Mouse (Mus musculus) T-helper 1 cell (primary cell): ENCODE data around the gene Dact1.

Source experiments
- in situ Hi-C: fragments of 300-600 bp; cut with MboI, MseI; formaldehyde crosslinking; loops from one replicate; pipeline ENCODE4 v1.15.1; 2025; ENCODE audit warnings: high pct_unique_total_duplicates

Dact1 gene

DNA sequence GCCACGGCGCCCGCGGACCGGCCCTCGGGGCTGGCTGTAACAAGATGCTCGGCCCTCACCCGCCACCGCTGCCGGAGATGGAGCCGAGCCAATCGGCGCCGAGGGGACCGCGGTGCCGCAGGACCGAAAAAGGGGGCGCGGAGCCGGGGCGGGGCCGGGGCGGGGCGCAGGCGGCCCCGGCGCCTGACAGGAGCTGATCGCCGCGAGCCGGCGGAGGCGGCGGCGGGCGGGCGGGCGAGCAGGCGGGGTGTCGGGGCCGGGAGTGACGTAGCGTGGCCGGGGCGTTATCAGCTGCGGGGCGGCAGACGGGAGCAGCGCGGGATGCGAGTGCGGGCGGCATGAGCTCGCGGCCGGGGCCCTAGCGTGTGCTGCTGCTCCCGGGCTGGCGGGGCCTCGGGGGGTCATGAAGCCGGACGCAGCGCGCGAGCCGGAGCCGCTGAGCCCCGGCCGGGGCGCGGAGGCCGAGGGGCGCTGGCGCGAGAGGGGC, at the start of gene Dact1:
Gene Dact1, plus strand, starts transcription at position 304 of the 487 bp plus-strand sequence.
- in situ Hi-C loops, result loop anchor here (10.0 kb wide), 1 partner anchor 1145 kb away; no protein-coding TSS in a partner anchor

DNA sequence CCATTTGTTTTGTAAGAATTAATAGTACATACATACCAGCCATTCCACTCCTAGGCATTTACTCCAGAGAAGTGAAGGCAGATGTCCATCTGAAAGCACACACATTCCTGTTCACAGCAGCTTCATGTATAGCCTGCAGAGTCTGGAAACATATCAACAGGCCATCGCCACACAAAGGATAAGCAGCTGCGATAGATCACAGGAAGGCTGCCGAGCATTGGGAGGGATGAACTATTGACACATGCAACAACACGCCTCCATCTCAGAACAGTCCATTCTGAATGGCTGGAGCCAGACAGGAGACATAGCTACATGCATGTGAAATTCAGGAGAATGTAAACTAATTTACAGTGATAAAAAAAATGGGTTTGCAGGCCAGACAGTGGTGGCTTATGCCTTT, 45.5 kb upstream of the Dact1 start:
- in situ Hi-C loops, result no loop called here

DNA sequence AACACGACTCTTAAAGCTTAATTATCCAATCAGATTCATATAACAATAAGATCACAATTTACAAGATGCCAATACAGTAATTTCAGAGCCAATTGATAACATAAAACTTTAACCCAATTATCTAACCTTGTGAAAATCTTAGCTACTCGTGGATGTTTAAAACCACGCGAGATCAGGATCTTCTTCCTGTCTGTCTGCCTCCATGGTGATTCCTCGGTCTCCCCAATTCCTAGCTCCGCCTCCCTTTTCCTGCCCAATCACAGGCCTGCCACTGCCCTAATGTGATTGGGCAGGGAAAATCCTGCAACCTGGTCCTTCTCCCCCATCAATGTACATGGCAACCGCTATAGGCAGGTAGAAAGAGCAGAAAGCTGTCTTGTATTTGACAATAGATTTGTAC, 40.3 kb upstream of the Dact1 start:
- in situ Hi-C loops, result no loop called here

DNA sequence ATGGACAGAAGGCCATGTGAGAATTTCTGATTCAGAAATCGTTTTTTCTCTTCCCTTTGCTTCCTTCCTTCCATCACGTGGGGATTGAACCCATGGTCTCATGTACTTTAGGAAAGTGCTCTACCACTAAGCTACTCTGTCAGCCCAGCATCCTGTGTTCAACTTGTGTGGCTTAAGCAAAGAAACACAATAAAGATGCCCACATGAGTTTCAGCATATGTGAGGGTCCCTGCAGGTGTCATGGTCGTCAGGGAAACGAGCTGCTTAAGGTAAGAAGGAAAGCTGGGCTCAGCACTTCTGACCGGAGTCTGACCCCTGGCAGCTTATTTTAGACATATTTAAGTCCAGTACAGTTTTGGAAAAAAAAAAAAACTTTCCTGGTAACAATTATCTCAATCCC, 38.6 kb upstream of the Dact1 start:
- in situ Hi-C loops, result no loop called here

DNA sequence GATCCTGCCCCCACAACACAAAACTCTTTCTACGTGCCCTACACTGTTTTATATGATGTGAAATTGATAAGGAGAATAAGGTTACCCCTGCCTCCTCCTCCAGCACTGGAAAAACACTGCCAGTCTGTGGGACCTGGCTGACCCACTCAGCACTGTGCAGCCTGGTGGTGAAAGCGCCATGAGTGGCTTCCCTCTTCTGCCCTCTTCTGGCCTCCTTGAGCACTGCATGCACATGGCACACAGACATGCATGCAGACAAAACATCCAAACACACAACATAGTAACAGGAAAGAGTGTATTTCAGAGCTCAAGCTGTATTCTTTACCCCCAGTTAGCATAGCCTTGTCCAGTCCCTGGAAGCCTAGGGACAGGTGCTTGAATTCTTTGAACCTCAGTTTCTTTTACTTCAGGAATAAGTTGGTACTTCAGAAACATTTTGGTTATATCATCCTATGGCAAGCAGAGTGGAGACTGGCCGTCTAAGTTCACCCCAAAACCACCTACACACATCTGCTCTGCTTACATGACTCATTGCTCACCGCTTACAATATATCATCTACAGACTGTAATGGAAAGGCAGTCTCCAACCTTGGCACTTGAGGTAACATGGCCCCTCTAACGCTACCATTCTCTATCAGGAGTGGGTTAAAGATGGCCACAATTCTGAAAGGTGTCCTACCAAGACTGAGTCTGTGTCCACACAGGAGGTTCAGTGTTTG, 35.0 kb upstream of the Dact1 start:
- in situ Hi-C loops, result no loop called here

DNA sequence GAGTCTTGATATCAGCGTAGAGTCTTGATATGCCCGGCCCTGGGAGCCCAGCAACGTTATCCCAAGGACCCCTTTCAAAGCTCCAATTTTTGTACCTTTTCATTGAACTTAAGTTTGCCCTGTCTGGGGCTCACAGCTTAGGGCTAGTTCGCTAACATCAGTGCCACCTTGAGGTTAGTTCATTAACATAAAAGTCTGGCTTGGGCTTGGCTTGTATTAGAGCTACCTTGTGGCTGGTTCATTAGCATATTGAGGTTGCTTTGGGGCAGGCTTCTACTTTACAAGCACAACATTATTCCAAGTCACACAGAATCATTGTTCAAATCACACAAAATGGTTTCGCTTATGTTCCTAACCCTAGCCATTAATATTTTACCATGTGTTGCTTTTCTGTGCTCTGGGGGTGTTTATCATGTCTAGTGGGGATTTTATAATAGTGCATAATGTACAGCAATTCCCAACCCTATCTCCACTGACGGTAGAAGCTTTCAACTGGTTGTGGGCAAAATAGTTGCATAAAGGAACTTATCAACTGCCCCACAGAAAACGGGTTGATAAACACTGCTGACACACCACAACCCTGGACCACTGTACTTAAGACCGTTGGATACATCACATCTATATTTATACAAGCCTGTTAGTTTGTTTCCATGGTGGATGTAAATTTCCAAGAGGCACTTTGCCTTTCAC, 33.6 kb upstream of the Dact1 start:
- in situ Hi-C loops, result no loop called here

DNA sequence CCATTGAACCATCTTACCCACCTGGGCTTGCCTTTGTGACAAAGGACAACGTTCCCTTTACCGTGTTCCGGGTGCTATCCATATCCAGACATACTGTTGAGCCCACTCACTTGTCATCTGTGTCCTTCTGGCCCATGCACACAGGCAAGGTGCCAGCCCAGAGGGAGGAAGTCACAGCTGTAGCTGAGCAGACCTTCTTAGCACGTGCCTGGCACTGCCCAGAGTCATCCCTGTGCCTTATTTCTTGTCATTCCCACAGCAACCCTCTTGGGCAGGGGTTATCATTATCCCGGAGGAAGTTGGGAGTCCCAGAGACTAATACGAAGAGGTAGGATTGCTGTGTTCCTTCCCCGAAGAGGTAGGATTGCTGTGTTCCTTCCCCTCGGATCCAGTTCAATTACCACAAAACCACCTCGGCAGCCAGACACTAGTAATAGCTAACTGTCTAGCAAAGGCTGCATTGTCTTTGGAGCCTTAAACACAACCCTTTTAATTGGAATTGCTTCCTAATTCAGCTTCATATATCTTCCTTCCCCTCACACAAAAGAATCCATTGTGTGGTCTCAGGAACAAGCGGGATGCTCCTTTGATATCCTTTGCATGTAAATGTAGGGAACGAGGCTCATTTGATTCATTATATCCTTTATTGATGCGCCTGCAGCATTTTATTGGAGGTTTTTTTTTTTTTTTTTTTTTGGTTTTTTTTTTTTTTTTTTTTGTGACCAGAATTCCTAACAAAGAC, 30.0 kb upstream of the Dact1 start:
- in situ Hi-C loops, result no loop called here

DNA sequence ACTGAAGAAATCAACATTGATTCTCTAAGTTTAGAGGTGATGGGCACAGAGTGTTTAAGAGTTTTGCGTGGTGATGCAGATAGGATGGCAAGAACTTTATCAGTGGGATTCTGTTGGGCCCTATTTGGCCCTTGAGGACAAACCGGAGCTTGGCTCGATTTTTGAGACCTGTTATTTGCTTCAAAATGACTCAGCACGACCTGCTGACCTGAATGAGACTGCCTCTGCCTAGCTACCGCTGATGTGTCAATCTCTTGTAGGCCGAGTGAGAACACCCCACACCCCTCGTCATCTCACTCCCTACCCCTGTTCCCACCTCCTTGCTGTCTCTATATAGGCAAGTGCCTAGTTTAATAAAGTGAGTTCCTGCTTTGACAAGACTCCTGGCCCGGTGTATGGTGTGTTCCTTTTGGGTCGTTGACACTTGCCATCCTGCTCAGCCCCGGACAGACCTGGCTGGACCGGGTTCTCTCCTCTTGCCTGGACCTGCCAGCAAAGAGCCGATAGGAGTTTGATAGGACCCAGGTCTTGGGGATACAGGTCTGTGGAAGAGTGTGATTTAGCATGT, 28.4 kb upstream of the Dact1 start:
- in situ Hi-C loops, result no loop called here

DNA sequence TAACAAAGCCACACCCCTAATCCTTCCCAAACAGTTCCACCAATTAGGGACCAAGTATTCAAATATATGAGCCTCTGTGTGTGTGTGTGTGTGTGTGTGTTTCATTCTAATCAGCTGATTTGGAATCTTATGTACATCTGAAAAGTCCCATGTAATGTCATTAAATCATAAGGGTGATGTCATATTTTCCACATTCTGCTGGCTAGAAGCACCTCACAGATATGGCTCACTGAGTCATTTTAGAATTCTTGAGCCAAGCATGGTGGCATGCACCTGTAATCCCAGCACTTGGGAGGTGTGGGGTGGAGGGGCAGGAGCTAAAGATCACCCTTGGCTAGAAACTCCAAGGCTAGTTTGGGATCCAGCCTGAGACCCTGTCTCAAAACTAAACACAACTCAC, 24.3 kb upstream of the Dact1 start:
- in situ Hi-C loops, result no loop called here

DNA sequence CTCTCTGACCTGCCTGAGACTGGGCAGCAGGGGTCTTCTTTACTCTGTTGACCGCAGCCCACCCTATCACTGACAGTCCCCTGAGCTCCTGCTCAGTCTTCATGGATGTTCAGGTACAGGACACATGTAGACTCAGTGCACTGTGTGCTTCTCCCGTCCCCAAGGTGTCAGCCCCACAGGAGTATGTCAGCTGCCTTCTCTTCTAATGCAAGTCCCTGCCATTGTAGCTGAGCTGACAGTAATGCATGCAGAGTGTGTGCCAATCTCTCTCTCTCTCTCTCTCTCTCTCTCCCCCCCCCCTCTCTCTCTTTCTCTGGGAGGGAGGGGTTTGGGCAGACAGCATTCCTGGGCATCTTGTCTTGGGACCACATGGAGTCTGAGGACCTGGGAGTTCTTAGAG, 19.2 kb upstream of the Dact1 start:
- in situ Hi-C loops, result no loop called here

DNA sequence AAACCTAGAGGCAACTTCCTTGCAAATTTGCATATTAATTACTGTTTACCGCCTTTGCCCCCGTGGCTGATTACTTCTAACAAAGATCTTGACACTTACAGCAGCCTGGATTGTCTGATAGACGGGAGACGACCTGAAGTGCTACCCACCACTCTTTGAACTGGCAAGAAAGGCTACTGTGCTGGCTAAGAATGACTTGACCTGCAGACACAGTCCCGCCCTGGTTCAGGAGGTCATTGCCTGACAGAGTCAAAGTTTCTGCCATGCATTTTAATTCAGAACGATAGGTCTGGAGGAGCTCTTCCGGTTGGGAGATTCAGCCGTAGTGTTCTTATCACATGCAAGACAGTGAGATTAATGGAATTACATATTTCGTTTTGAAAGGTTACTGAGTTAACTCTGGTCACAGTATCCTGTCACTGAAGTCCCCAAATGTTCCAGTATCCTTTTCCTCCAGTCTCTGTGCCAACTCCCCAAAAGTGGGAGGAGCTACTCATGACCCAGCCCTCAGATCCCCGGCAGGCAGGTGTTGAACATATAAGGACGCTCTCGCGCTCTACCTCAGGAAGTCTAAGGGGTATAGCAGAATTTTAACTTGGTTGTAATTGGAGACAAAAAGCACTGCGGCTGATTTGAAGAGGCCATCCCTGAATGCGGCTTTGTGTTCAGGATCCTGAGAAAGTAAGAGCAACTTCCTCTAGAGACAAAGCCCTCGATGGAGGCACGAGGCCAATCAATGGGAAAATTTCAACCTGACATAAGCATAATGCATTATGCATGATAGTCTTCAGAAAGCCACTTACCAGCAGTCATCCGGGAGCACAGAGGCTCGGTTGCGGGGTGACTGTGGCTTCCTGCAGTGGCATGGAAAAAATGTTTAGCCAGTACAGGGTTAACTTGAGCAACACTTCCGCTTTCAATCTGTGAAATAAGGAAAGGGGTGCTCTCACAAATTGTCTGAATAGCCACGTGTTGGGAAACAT, 15.4 kb upstream of the Dact1 start:
- in situ Hi-C loops, result no loop called here

DNA sequence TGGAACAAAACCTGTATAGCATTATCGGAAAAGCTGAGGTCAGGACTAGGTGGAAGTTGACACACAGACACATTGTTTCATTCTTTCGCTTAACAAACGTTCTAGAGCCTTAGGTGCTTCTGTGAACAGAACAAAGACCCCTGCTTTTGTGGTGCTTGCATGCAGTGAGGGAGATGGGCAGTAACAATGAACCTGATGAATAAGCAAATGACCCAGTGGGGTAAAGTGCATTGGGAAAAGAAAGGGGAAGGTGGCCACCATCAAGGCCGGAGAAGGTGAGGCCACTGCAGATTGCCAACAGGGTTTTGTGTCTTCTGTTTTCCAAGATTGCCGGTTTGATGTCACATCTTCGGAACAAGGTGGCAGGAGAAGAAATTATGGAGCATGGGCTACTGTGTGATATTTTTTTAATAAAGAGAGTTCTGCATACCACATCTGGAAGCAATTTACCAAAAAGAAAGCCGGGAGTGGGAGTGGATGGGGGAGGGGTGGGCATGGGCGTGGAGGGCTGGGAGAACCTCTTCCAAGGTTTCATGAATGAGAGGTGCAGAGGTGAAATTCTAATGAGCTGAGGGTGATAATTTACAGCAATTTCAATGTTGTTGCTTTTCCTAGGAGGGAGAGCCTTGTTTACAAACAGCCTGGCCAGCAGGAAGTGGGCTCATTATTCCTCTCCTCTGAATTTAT, 12.7 kb upstream of the Dact1 start:
- in situ Hi-C loops, result no loop called here

DNA sequence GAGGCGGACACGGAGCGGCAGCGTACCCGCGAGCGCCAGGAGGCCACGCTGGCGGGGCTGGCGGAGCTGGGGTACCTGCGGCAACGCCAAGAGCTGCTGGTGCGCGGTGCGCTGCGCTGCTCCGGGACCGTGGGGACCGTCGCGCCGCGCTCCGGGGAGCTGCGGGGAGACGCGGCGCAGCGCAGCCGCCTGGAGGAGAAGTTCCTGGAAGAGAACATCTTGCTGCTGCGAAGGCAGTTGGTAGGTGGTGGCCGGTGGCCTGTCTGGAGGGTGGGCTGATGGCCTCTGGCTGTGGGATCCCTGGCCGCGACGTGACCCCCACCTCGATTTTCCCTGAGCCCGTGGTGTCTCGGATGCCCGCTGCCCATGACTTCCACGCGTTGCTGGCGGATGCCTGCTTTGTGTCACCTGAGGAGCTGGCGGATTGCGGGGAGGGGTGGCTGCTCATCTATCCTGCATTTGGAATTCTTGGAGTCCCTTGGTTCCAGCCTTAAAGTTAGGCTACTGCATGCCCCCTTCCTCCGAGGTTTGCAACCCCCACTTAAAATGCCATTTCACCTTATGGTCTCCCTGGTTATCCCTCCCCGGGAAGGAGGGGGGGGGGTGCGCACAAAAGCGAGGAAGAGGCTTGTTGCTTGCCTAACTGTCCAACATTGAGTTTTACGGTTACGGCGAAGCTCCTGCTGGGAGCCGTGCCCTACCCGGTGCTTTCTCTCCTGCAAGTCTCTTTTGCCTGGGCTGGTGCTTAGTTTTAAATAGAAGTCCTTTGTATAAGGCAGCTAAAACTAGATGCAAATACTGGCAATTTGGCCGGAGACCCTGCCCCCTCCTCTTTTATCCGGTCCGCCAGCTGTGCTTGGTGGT, 616 bp downstream of the Dact1 start:
- in situ Hi-C loops, result loop anchor here (10.0 kb wide), 1 partner anchor 1145 kb away; no protein-coding TSS in a partner anchor

DNA sequence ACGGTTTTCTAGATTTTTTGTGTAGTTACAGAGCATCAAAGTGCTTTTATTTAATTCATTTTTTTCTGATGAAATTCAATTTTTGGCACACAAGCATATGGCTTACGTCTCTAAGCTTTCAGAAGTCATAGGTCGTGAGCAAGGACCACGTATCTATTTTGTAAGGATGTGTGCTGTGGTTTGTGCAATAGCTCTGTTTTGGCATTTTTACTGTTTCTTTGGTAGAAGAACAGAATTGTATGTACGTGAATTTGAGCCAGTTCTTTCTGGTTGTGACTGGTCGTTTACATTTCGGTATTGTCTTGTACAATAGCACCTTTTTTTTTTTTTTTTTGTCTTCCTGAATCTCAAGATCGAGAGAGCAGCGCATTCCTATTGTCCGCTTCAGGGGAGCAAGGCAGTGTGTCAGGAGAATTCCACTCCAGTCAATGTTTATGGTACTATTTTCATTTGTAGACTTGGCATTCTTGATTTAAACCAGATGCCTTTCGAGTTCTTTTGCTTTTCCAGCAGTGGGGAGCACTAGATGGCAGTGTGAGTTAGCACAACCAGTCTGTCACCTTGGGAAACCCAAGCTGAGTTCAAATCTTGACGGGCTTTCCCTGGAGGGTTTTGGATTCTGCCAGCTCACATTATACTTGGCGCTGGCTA, 1.7 kb downstream of the Dact1 start:
- in situ Hi-C loops, result loop anchor here (10.0 kb wide), 1 partner anchor 1147 kb away; no protein-coding TSS in a partner anchor

DNA sequence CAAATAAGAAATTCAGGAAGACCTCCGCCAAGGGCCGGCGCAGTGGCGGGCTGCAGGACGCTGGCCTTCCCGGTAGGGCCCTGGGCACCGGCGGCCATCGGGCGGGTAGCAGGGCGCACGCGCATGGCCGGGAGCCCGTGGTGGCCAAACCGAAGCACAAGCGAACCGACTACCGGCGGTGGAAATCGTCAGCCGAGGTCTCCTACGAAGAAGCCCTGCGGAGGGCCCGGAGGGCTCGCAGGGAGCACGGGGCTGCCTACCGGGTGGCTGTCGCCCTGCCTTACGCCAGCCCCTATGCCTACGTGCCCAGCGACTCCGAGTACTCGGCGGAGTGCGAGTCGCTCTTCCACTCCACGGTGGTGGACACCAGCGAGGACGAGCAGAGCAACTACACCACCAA, 8.6 kb downstream of the Dact1 start:
- in situ Hi-C loops, result loop anchor here (10.0 kb wide), 1 partner anchor 1153 kb away; no protein-coding TSS in a partner anchor

DNA sequence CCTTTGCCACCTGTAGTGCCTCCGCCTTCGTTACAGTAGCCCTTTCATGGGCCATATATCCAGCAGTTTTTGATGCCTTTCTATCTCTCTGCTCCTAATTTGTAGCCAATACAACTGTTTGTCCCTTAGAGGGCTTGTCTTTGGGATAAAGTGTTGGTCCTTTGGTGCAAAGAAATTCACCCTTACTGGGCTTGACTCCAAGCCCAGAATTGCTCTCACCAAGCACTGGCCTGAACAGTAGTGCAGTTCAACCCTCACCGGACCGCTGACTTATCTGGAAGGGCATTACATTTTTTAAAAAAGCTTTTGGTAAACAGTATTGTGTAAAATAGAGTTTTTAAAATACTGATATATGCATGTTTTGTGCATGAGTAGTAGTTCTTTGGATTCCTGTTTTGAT, 9.9 kb downstream of the Dact1 start:
- in situ Hi-C loops, result loop anchor here (10.0 kb wide), 1 partner anchor 1155 kb away; no protein-coding TSS in a partner anchor

DNA sequence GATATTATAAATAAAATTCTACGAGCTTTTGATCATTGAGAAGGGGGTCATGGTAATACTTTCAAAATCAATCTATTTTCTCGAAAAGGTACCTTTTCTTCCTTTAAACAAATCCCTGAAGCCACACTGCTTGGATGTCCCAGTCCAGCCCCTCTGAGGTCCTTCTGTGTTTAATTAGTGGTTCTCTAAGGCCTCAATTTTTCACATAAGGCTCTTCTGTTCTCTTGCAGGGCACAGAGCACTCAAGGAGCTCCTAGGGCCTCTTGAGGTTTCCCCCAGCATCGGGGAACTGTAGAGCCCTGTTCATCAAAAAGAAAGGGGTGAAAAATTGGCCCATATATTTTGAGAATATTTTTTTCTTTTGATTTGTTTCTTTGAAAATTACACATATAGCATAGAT, 23.0 kb downstream of the Dact1 start:
- in situ Hi-C loops, result no loop called here

DNA sequence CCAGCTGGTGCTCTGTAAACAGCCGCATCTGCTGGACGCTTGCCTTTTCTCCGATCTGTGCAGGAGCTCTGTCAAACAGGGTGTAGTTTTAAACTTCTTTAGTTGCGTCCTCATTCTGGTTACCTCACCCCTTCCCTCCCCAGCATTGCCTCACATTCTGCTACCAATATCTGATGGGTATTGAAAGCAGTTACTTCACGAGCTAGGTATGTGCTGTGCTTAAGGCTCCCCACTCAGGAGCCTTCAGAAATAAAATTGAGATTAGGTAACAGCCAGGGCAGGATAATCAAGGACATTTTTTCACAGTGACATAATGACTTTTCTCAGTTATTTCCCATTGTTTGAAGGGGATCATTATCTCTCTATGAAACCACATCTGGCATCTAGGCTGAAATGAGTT, 23.9 kb downstream of the Dact1 start:
- in situ Hi-C loops, result no loop called here
